Mouse (Mus musculus) granulocyte monocyte progenitor cell, adult 5-6 weeks (primary cell): ENCODE results near the gene Afg1l. TPM values are rescaled to one million over a fixed set of nuclear protein-coding genes. Genes with fewer than 3 reads are reported as not detected.

Experiments used
- ATAC-seq: replicated peaks from 2 replicates; pipeline ENCODE4 v1.8.0; 2016; ENCODE audit warnings: mild to moderate bottlenecking, moderate TSS enrichment, inconsistent platforms; ENCODE audit not compliant: poor library complexity, severe bottlenecking
- total RNA-seq, 2 experiments: library from RNA; stranded (forward) in 1 of 2; stranded (reverse) in 1 of 2; fragments of 200-712, 200-1000 nt in 1 of 2; fragments of >200 nt in 1 of 2; fragmentation: Nextera tagmentation in 1 of 2; gene quantifications; 2 replicates each; pipeline ENCODE4 v1.2.3; 2014 to 2017

The Afg1l gene
- total RNA-seq, 2 experiments from 2014 or later, result 5.8 to 7.7 TPM

DNA sequence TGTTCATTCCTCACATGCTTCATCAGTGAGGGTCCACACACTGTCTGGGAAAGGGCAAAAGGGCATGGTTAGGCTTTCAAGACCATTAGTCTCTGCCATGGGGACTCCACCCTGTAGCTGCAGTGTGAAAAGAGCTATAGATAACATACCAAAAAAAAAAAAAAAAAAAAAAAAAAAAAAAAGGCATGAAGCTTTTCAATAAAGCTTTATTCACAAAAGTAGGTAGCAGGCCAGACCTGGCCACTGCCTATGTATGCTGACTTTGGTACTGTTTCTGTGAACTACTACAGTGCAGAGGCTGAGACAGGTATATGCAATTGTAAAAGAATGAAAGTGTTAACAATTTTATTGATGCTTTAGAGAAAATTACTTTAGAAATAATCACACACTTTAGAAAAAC is 90.2 kb downstream of the Afg1l start:
- no peak for ATAC-seq

DNA sequence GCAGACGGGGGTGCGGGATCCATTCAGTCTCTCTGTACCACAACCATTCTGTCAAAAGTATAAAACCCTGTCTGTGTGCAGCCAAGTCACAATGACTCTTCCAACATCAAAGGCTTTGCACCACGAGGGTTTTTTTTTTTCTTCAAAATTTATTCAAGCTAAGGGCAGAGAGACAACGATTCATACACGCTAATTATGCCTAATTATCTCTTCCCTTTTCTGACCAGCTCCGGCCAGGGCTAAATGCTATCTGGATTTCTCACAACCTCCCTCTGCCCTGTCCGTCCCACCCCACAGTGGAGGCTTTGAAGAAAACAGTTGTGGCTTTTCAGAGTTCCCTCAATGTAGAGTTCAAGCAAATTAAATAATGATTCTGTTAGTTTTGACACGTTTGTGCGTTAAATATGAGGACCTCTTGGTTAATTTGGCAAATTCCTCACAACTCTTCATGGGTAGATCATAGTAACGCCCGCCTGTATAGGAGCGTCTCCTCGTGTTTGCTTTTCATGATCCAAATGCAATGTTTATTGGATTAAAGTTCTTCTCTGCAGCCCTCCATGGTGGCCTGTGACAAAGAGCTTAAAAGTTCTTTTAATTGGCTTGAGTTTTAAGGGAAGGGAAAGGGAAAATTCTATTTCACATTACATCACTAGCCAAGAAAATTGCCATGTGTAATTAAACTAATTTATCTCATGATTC is 93.3 kb downstream of the Afg1l start:
- no peak for ATAC-seq

DNA sequence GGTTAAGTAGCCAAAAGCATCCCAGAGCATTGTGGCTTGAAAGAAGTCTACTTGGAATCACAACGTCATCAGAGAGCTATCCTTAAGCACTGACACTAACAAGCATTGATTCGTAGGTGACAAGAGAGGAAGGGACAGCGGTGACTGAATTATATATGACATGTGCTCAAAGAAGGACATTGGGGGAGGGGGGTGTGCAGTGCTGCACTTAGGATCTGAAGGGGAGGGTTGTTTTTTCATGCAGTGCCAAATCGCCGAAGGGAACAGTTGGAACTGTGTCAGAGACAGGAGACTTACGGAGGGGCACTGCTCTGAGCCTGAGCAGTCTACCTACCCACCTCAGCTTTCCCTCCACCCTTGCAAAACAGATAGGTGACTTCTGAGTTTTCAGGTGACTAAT is 94.7 kb downstream of the Afg1l start:
- ATAC-seq, result no peak

DNA sequence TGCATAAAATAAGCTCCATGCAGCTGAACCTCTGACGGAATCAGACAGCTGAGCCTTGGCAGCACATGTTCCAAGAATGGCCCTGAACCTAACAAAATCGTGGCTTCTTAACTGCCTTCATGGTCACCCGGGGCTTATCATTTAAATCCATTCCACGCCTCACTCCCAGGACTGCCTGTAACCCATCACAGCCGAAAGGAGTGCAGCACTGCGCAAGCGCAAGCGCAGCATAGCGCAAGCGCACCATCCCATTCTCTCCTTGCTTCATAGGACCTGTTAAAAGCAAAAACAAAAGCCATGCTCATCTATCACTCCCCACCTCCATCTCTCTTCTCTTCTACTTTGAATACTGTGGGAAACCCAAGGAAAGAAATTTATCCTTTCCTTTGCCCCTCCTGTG is 114.1 kb downstream of the Afg1l start:
- no peak for ATAC-seq

DNA sequence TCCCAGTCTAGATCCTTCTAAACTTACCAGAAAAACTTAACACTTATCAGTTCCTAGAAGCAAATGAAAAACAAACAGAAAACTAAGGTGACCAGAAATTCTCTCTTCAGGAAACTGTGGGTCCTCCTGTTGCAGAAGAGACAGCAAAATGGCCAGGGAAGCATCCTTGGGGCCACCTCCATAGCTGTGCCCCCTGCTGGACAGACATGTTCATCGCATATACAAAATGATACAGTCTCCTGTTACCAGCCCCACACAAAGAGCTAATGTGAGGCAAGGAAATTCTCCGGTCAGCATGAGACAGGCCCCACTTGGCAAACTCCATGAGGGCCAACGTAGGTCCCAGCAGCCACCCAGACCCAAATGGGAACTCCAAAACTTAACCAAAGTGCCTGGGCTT is 122.4 kb downstream of the Afg1l start:
- ATAC-seq, result no peak

DNA sequence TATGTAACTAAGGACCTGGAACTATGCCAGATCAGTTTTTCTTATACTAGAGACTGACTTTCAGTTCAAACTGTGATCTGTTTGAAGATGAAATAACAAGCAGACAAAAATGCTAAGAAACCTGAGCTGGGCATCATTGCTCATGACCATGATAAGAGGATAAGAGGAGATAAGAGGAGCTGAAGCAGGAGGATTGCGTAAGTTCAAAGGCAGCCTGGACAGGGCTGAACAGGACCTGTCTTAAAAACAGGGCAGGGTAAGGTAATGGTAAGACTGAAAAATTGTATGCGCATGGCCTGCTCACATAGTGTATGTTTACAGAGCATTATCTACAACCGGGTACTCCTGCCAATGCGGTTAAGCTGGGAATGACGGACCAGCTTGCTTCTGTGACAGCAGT is 130.4 kb downstream of the Afg1l start:
- ATAC-seq, result no peak

DNA sequence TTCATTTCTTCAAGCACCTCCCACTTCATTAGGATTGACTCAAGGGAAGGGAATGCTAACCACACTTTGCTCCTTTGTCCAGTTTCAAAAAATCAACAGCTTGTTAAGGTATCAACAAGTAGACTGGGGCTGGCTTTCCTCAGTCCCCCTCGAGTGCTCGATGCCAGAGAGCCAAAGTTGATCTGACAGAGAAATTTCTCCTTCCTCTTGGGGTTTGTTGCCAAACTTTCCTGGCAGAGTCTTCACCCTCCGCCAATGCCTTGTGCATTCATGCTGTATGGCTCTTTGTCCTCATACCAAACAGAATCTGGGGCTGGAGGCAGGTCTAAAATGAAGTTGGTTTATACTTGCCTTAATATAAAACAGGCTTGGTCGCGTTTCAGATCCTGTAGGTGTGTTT is 131.2 kb downstream of the Afg1l start:
- ATAC-seq, result no peak

DNA sequence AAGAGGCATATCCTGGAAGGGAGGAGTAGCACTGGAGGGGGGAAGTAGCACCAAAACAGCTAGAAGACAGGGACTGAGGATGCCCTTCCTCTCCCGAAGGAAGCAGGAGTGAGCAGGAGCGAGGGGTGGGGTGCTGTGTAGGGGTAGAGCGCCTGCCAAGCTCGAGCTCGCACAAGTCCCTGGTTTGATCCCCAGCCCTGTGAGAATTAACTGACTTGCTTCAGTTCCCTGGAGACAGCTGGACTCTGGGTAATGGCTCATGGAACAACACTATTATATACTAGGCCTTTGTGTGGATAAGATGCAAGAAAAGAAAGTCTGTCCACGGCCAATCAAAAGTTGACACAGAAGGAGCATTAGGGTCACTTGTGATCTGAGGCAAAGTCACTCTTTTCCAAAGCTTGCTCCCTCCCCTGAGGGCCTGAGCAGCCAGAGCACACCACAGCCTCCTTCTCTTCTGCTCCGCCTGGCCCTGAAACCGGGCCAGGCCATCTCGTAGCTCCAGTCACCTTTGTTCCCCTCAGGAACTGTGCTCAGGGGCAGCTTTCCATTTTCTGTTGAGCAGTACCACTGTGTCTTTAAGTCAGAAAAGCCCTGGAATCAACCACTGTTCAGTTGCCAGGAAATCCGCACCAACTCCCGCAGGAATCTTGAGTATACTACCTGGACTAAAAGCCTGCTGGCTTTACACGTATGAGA is 132.0 kb downstream of the Afg1l start:
- ATAC-seq, result no peak

DNA sequence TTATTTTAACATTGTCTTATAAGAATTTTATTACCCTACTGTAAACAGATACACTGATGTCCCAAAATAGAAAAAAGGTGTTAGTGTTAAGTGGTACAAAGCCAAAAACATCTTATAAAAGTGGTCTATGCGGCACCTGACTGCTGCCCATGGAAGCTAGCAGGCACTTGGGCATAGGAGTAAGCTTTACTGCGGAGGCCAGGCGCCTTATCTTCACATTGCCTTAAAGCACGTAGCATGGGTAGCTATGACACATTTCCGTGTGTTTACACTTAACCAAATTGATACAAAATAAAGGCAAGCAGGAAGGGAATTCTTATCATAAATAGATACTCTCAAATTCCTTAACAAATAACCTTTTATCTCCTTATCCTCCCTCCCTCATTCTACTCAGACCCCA is 135.7 kb downstream of the Afg1l start:
- no peak for ATAC-seq

DNA sequence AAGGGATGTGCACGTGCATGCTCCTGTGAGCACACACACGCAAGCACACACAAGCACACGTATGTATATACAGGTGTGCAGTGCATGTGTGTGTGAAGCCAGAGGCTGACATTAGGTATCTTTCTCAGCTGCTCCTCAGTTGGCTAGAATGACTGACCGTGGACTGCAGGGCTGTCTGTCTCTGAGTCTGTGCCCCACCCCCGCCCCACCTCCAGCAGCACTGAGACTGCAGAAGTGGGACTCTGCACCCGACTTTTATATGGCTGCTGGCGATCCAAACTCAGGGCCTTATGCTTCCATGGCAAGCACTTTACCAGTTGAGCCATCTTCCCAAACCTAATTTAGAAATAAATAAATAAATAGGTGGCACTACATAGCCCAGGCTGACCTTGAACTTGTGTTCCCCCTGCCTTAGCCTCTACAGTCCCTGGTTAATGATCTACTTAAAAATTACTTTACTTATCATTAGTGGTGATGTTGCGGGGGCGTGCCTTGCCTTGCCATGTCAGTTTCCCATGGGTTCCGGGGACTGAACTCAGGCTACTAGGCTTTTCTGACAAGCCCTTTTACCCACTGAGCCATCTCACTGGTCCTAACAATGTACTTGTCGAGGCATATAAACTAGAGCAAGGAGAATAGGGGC is 136.4 kb downstream of the Afg1l start:
- no peak for ATAC-seq

DNA sequence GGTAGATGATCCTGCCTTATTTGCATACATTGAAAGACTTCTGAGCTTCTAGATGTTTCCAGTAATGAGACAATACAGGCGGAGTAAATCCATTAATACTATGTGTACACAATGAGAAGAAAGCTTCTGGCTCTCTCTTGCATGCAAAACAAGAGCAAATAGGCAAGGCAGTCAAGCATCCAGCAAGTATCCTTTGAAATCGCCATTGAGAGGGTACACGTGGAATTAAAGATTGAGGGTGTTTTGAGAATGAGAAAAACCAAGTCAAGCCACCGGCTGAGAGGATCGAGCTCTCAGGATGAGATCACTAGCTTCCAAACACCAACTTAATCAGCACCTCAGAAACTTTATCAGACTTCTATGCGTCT is 138.0 kb downstream of the Afg1l start:
- no peak for ATAC-seq

DNA sequence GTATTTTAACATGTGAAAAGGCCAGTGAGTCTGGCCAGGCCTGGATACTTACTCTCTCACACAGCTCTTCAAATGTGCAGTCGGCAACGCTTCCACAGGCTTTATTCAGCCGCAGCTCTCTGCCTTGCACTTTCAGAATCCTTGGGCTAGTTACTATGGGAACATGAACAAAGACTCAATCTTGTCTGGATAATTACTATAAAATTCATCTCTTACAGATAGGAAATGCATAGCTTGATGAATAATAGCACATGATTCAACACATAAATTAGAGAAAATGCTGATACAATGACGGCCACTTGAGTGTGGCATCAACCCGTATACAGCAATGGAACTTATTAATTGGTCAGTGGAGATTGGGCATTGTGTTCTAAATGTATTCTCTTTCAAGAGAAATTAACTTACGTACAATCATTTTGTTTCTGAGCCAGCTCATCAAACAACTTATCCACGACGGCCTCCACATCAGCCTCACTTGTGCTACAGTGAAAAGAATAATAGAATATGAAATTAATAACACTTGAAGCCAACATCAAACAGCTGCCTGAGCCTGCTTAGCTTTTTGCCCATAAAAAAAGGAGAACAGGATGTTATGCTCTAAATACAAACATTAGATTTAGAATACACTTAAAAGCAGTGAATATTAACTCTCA is 138.5 kb downstream of the Afg1l start:
- ATAC-seq, result no peak

DNA sequence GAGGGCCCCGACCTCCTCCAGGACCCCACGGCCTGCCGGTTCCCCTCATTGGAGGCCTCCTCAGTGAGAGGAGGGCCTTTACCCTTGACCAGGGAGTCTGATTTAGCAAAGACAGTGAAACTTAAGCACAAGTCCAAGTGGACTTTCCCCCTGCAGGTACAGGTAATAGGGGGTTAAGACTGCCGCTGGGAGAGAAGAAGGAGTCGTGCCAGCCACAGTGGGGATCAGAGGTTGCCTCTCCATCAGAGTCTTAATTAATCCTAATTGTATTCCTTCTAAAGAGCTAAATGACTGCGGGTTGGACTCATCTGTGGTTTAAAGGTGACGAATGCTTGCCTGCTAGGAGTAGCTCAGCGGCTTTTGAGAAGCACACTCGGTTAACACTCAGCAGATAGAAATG is 139.9 kb downstream of the Afg1l start:
- ATAC-seq, result no peak

DNA sequence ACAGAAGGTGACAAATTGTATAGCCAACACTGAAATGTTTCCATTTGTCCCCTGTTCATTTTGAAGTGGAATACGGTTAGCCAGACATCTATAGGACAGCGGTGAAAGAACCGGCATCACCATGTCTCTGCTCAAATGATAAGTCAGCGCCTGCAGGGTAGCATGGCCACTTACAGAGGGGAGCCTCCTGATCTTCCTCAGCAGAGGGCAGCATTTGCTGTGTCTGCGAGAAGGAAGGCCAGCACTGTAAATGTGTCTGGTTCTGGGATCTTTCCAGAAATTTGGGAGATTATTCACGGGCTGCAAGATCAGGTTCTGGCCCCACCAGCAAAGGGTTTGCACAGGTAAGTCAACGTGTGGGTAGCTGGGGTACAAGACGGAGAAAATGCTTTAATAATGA is 150.8 kb downstream of the Afg1l start:
- no peak for ATAC-seq

DNA sequence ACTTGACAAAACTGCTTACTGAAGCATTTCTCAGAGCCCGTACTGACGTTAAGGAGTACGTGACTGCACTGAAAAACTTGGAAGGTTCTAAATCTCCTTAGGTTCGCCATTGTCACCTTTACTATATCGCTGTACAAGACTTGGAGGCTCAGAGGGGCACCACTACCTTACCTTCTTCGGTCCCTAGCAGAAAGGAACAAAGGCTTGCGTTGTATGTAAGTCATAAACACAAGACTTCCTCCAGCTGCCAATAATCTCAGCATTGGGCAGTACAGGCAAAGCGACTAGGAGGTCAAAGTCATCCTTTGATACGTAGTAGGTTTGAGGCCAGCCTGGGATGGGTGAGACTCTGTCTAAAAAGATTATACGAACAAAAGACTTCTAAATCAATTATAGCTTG is 153.1 kb downstream of the Afg1l start:
- no peak for ATAC-seq

DNA sequence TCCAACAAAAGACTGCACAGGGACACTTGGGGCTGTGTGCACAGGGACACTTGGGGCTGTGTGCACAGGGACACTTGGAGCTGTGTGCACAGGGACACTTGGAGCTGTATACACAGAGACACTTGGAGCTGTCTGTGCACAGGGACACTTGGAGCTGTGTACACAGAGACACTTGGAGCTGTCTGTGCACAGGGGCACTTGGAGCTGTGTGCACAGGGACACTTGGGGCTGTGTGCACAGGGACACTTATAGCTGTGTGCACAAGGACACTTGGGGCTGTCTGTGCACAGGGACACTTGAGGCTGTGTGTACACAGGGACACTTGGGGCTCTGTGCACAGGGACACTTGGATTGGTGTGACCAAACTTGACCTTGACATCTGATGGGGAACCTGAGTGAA is 154.4 kb downstream of the Afg1l start:
- ATAC-seq, result no peak

DNA sequence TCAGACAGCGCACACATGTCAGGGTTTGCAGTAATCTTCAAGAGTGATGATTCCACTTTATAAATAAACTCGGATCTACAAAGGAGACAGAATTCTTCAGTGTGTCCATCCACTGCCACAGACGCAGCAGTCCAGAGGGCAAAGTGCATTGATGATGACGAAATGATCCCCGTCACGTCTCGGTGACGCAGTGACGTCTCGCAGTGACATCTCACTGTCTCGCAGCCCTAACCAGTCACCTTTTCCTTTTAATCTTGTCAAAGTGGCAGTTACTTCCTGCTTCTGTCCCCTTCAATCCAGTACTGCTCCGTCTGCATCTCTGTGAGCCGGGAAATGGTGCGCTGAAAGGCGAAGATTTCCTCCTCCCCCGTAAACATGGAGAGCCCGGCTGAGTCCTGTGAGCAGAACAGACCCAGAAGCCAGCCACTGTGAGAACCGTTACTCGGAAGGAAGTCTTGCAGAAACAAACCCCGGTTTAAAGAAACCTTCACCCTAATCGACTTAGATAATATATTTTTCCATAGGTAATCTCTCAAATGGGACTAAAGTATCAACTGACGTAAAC is 165.1 kb downstream of the Afg1l start:
- peak; percentile 60 for ATAC-seq

DNA sequence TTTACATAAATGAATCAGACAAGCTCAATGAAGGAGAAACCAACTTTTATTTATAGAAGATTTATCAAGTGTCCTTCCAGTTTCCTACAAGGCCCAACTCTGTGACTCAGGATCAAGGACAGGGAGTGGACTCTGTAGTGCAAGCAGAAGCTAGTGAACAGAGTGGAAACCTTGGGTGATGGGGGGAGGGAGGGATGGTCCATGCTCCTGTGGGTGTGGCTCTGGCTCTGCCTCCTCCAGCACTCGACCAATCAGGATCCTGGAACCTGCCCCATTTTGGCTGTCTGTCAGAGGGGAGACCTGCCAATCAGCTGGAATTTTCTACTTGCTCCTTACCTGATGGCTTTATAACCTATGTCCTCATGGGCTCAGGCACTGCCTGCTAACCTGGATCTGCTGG is 165.8 kb downstream of the Afg1l start:
- no peak for ATAC-seq

DNA sequence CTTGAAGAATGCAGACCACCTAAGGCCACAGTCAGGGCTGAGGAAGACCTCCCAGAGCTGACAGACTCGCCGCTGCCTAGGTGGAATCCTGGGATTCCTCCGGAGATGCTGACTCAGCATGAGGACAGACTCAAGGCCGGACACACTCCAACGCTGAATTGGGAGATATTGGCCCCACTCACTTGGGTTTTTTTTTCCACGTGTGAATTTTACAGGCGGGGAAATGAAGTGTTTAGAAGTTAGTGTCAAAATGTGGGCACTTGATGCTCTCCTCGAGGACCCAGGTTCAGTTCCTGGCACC is 169.7 kb downstream of the Afg1l start:
- ATAC-seq, result no peak

DNA sequence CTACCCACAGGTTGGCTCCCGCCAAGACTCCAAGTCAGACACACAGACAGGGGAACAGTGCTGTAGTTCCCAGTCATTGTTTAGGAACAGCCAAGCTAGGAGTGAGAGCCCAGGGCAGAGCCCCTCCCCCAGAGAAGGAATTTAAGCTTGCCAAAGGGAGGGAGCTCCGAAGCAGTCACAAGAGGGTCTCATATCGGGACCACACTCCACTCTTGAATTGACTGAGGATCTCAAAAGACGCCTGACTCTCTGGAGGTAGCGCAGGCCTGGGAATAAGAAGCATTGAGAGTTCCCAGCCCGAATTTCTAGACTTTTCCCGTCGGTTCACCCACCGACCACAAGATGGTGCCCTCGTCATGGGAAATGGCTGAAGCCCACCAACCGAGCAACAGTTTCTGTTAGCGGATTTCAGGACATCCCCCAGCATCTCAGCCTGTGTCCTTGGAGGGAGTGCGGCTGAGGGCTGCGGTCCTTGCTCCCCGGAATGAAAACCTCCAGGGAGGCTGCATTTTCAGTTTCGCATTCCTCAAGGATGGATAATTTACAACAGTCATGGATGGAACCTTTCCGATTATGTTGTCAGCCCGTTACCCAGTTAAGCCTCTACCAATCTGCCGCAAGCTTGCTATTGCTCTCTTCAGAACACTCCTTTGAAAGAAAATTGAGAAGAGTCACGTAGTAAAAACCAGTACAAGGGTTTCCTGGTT is 170.2 kb downstream of the Afg1l start:
- peak; percentile 80 for ATAC-seq

DNA sequence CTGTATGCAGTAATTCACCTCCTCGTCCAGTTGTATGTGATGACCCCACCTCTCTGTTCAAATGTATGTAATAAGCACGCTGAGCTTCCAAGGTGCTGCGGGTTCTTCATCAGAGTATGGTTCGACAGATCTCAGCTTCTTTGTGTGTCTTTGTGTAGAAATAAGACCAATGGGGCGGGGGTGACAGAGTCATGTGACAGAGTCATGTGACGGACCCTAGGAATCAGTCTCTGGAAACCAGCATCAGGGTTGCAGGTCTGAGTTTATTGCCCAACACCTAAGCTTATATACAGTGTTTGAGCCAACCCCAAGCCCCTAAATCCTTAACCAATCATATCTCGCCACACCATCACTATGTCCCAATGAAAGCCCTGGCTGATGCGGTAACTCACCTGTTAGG is 171.9 kb downstream of the Afg1l start:
- ATAC-seq, result no peak
